Mouse (Mus musculus) thymus, adult 2 months (tissue): Measurements from ENCODE around the gene Spats2l.

ENCODE experiments used
- CTCF ChIP-seq: fragments of 200-500 bp; IDR thresholded peaks from 2 replicates; pipeline ENCODE4 v1.5.1; 2012; ENCODE audit warnings: mild to moderate bottlenecking, control low read depth, low read length, moderate library complexity, borderline replicate concordance; ENCODE audit not compliant: control insufficient read depth, poor library complexity, insufficient read depth; ENCODE audit errors: extremely low read depth
- POLR2A ChIP-seq: fragments of 200-500 bp; IDR thresholded peaks from 2 replicates; pipeline ENCODE4 v1.6.1; 2012; ENCODE audit warnings: mild to moderate bottlenecking, low read length, control low read depth, moderate library complexity; ENCODE audit not compliant: control insufficient read depth, poor library complexity, insufficient read depth; ENCODE audit errors: extremely low read depth

- no peak for TF ChIP-seq CTCF
- no peak for TF ChIP-seq POLR2A
Observed at GRCm38 (mm10) chr1:57789831-57790230, 15.9 kb downstream of the Spats2l start.
